Mouse (Mus musculus) heart, adult 8-10 months (tissue): ENCODE data around the gene Mfsd4a. TPM values are rescaled to one million over a fixed set of nuclear protein-coding genes. Genes with fewer than 3 reads are reported as not detected.

Source experiments
- DNase-seq: peaks from one replicate; pipeline ENCODE4 v3.0.0; 2022; ENCODE audit warnings: low spot score
- total RNA-seq, 4 experiments: library from RNA; stranded (reverse); gene quantifications; 2 replicates each; pipeline ENCODE4 v1.2.4; 2022

Gene Mfsd4a
- total RNA-seq, 4 experiments from 2014 or later, result 4.7 to 9.4 (median 7.7) TPM

GRCm38 (mm10) chr1:132065475-132066172 lies 2.2 kb downstream of the Mfsd4a start:
- DNase-seq, result no peak

GRCm38 (mm10) chr1:132065001-132065400 lies 2.9 kb downstream of the Mfsd4a start:
- no peak for DNase-seq

DNA sequence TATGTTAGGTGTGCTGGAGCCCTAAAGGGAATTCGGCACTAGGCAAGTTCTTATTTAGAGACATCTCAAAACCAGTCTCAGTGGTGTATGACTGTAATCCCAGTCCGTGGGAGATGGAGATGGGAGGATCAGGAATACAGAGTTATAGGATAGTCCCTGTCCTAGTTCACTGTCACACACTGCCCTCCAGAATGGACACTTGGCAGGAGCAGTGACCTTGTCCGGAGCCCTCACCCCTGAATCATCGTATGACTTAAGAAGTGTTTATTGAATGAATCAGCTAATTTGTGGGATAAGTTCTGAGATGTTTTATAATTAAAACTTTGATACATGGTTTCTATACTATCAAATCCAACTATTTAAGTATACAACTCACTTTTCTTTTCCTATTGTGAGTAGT lies 4.8 kb downstream of the Mfsd4a start:
- no peak for DNase-seq

DNA sequence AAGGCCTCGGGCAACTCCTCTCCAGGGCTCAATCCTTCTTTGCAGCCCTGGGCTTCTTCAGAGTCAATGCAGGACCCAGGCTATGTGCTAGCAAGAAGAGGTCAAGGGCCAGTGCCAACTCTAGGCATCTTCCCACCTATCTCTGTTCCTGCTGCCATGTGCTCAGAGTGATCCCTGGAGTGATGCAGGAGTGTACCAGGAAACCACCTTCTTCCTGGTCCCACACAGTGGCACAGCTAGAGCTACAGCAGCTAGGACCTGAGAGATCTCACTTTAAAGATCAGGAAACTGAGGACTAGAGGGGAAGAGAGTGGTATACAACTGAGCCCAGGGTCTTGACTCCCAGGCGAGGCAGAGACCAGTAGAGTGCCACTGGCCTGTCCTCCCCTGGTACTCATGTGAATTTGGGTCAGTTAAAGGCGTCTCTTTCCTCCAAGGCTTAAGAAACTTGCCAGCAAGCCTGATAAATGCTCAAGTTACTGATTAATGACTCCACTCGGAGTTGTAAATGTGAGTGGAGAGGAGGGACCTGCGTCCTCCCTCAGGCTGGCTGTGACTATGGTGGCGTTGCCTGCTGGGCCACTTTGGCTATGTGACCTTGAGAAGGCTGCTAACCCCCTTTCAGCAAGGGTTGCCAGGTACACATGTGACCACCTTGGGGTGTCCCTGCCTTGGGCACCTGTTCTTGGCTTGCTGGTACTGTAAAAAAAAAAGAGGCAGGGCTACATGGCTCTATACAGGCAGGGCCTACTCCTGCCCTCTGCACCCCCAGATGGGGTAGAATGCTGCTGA lies 5.9 kb downstream of the Mfsd4a start:
- no peak for DNase-seq

DNA sequence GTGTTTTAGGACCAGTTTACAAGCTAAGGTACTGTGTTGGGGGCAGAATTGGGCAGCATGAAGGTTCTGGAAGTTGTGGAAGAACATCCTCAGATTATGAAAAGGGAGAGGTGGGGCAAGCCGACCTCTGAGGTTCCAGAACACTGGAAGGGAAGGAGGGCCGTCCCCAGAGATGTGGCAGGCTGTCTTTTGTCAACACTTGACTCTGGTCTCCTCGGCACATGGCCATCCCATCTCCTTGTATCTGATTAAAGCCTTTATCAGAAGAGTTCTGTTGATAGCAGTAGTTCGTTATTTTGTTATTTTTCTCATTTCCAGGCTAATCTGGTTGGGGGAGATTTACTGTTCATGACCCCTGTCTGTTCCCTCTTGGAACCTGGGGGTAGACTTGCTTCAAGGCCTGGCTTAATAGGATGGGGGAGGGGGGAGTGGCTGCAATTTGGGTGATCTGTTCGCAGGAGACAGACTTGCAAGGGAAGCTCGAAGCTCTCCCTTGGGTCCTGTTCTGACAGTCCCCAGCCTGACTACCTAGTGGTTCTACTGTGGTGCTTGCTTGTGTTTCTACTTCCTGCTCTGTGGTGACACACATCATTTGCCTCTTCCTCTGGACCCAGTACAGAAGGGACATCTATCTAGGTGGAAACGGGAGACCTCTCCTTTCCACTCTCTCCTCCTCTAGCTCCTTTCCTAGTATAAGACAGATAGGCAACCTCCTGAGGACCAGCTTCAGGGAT lies 7.7 kb downstream of the Mfsd4a start:
- no peak for DNase-seq

DNA sequence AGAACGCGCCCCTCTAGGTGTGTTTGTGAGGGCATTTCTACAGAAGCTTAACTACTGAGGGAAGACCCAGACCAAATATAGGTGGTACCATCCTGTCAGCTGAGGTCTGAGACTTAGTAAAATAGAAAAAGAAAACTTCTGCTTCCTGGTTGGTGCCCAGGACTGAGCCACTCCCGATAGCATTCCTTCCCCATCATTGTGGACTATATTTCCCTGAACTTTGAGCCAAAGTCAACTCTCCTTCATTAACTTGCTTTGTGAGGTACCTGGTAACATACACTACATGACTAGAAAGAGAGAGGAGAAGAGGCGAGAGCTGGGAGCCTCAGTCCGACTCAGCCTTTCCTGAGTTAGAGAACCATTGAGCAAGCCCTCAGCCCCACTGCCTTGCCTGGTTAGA lies 9.3 kb downstream of the Mfsd4a start:
- no peak for DNase-seq

DNA sequence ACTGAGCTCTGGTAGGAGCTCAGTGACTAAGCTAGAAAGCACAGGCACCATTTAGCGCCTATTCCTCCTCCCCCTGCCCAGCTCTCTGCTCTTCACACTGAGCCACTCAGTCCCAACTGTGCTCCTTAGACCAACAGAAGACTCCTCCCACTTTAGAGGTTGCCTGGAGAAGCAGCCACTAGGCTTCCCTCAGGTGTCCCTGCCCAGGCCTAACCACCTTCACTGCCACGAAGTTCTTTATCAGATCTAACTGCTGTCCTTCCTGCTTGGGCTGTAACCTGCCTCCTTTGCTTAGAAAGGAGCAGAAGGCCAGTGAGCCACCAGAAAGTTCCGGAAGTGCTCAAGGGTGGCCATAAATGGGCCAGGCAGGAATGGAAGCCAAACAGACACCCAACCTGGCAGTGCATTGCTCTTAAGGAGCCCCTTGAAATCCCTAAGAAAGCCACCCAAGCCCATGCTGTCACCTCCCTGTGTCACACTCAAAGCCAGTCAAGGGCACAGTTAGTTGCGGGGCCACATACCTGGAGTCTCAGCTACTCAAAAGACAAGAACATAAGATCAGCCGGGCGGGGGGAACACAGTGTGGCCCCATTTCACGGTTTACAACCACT lies 12.7 kb downstream of the Mfsd4a start:
- no peak for DNase-seq

GRCm38 (mm10) chr1:132054387-132054786 lies 13.5 kb downstream of the Mfsd4a start:
- DNase-seq, result no peak

DNA sequence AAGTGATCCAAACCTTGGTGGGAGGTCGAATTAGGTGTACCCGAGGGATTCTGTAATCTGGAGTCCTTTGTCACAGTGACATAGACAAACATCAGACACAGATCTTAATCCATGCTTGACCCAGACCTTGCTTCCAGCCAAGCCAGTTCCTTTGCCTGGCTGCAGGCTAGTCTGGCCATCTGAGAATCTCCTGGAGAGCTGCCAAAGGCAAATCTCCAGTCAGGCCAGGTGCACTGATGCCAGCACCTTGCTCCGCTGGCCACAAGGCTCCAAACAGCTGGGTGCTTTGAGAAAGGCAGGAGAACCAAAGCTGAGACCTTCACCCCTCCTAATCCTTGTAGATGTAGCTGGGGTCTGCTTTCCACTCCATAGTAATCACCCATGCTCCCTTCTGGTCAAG lies 16.1 kb downstream of the Mfsd4a start:
- no peak for DNase-seq

DNA sequence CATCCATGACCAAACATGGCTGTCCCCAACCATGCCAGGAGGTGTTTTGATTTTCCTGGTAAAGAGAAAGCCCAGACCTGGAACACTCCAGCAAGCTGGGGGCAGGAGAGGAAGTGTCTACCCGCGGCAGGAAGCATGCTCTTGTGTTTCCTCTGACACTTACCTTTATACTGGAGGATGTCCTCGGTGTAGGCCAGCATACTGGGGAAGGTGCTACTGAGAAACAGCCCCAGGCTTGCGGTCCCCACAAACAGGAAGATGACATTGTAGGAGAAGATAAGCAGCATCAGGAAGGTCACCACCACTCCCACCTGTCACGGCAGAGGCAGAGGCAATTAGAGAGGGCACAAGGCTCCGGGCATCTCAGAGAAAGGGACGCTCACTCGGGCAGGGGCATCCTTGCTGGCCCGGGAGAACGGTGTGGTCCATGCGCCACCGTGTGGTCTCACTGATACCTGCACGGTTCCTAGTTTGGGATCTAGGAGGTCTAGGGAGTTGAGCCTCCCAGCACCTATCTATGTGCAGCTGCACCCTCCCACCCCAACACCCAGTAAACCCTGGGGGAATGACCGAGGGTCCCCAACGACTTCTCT lies 21.6 kb downstream of the Mfsd4a start:
- DNase-seq, result peak; percentile 58

- DNase-seq, result no peak
Observed at GRCm38 (mm10) chr1:132043759-132044158, 24.1 kb downstream of the Mfsd4a start.

- peak; percentile 76 for DNase-seq
Observed at GRCm38 (mm10) chr1:132040201-132040621, 27.7 kb downstream of the Mfsd4a start.

GRCm38 (mm10) chr1:132038753-132039152 lies 29.1 kb downstream of the Mfsd4a start:
- no peak for DNase-seq

DNA sequence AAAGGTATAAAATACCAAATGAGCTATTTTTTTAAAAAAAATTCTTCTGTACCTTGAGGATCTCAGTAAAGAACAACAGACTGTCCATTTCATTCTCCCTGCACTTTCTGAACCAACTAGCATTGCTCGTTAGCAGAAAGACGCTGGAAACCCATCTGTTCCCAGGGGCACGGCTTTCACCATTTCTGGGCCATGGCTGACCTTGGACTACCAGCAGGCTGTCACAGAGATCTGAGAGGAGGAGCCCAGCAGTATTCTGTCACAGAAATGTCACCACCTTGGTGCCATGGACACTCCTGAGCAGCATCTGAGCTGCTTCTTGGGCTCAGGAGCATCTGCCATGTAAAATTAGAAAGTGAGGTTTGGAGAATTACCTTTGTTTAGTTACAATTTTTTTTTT lies 30.1 kb downstream of the Mfsd4a start:
- DNase-seq, result no peak

GRCm38 (mm10) chr1:132032172-132032571 lies 35.7 kb downstream of the Mfsd4a start:
- no peak for DNase-seq

DNA sequence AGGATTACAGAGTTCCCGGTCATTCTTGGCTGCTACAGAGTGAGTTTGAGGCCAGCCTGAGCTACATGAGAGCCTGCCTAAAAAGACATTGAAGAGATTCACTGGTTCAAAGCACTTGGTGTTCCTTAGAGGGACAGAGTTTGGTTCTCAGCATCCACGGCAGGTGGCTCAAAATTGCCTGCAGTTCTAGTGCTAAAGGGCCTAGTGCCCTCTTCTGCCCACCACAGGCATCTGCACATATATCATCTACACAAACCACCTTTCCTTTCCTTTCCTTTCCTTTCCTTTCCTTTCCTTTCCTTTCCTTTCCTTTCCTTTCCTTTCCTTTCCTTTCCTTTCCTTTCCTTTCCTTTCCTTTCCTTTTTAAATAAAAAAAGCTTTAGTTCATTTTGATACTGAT lies 37.3 kb downstream of the Mfsd4a start:
- no peak for DNase-seq

GRCm38 (mm10) chr1:132028413-132028812 lies 39.4 kb downstream of the Mfsd4a start:
- no peak for DNase-seq

DNA sequence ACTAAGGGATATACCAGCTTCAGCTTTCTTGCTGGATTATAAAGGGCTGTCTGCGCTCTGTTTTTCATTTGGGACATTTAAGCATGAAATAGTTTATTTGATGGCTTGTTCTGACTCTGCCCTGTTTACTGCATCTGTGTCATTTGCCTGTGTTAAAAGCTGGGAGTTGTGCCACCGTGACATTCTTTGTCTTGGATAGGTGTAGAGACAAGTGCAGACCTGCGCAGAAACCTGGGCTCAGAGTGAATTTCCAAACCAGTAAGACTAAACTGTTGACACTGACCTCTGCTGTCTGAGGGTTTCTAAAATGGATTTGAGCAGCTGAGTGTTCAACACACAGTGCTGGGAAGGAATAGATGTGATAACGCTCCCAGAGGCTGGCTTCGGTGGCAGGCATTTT lies 39.9 kb downstream of the Mfsd4a start:
- DNase-seq, result no peak

DNA sequence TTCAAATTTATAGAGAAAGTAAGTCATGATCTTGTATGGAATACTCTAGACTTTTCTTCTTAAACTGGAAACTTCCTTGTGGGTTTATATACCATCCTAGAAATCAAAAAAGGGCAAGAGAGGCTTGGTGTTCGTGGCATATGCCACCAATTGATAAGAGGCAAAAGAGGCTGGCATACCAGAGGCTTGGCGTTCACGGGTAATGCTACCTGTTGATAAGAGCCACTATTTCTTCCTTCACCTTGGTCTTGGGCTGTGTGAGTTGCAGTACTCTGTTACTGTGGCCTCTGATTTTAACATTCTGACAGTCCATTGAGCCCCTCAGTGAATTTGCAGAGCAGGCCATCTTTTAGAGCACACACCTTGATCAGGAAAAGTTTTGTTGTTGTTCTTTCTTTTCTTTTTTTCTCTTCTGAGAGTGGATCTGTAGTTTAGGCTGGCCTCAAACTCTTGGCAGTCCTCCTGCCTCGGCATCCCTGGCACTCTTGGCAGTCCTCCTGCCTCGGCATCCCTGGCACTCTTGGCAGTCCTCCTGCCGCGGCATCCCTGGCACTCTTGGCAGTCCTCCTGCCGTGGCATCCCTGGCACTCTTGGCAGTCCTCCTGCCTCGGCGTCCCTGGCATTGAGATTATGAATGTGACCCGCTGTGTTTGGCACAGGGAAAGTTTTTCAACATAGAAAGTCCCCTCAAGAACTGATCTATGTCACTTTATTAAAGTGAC lies 40.8 kb downstream of the Mfsd4a start:
- DNase-seq, result no peak

DNA sequence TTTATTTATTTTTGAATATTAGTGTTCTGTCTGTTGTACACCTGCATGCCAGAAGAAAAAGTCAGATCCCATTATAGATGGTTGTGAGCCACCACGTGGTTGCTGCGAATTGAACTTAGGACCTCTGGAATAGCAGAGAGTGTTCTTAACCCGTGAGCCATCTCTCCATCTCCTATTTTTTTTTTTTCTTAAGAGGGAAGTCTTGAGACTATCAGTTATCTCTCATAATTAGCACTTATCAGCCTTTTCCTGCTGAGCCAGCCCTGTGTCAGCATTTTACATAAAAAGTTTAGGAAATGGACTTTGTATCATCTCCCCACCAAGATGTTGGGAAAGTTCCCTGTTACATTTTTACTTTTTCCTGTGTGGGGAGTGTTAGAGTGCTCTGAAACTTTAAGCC lies 45.8 kb downstream of the Mfsd4a start:
- no peak for DNase-seq

DNA sequence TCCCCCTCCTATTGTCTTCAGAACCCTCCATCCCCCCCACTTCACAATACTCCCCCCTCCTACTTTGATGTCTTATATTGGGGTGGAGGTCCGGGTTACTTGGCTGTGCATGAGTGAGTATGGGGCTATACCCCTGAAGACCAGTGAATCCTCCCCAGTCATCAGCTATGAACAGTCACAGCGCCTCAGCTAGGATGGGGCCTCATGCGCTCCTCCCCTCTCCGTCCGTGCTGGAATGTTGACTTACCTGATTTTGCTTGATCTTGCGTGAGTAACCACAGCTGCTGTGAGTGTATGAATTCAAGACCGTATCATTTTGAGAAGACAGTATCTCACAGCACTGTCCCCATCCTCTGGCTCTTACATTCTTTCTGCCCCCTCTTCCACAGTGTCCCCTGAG lies 48.0 kb downstream of the Mfsd4a start:
- no peak for DNase-seq
